Mouse (Mus musculus): ENCODE results near the gene Rara. TPM values are rescaled to one million over a fixed set of nuclear protein-coding genes. Genes with fewer than 3 reads are reported as not detected.
A peak's percentile ranks its signal among the peaks of the same experiment; 100 is the strongest.

Rara gene
- polyA plus RNA-seq, 1 experiment: 13.5 TPM

GRCm38 (mm10) chr11:98937410-98937913, 9.8 kb downstream of the Rara start:
- 1% methylated on average over 38 of the region's 38 CpGs for WGBS

DNA sequence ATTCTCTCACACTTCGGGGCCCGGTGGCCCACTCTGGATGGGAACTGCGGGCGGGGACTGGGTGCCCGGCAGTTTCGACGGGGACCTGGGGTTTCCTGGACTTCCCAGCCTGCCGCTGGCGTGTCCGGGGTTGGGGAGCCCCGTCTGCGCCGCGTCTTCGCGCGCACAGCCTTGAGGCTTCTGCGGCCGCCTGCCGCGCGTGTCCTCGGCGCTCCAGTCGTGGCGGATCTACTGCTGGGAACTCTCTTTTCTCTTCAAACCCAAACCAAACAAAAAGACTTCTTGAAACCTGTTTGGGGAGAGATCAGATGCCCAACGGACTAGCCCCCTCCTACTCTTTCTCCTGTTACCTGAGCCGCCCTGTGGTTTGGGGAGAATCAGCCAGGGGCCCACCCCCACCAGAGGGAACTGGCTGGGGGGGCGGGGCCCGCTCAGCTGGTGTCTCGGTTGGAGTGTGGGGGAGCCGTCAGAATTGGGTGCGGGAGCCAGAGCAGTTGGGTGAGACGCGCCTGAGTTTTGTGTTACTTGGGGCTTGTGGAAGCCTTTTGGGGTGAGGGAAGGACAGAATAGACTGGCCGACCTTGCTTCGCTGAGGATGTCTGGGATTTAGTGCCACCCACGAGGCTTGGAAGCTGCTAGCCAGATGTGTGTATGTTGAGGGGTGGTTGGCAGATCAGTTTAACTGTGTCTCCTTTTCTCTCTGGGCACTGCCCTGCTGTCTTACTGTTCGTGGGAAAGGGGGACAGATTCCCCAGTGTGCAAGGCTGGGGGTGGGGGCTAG, 10.5 kb downstream of the Rara start:
- H3K27ac ChIP-seq (ENCODE audit: insufficient read depth, low read length): no peak overlapping the region
- no peak for TF ChIP-seq CTCF (IDR thresholded peaks at IDR 0.05; ENCODE audit: borderline replicate concordance, insufficient read depth, low read depth, low read length)
- TF ChIP-seq POLR2A (IDR thresholded peaks at IDR 0.05; ENCODE audit: borderline replicate concordance, insufficient read depth, low read length): no peak

More at GRCm38 (mm10) chr11:98937410-98937913, 9.8 kb downstream of the Rara start:
- TF ChIP-seq POLR2A (IDR thresholded peaks at IDR 0.05; ENCODE audit: borderline replicate concordance, insufficient read depth, low read length) (0 out of 2 replicates have a peak, but pooled peaks have one; percentile 11), CTCF (IDR thresholded peaks at IDR 0.05; ENCODE audit: borderline replicate concordance, insufficient read depth, low read depth, low read length) (no peak)
- peak; percentile 70 to 84 for DNase-seq
- Histone ChIP-seq H3K4me3 (replicated peaks; ENCODE audit: insufficient read depth, low read depth, low read length) (peak overlapping the region; percentile 65), H3K27me3 (ENCODE audit: control insufficient read depth, insufficient read depth, low read length) (no peaks in the 10 kb centered on the region), H3K27ac (ENCODE audit: insufficient read depth, low read length) (peak overlapping the region; percentile 12), H3K4me1 (ENCODE audit: control insufficient read depth, insufficient read depth, low read length) (peaks cover 72% of the 10 kb centered on the region)

GRCm38 (mm10) chr11:98938701-98939083, 11.1 kb downstream of the Rara start:
- no peaks in the 10 kb centered on the region for H3K27me3 ChIP-seq (ENCODE audit: control insufficient read depth, insufficient read depth, low read length)
- peak in 1 of 2 experiments; percentile 43 for DNase-seq
- H3K4me3 ChIP-seq (replicated peaks; ENCODE audit: insufficient read depth, low read depth, low read length): peak overlapping the region; percentile 65
- H3K27ac ChIP-seq (ENCODE audit: insufficient read depth, low read length): no peak overlapping the region
- H3K4me1 ChIP-seq (ENCODE audit: control insufficient read depth, insufficient read depth, low read length): peaks cover 71% of the 10 kb centered on the region
- 49% methylated on average over 7 of the region's 7 CpGs for WGBS
- TF ChIP-seq CTCF (IDR thresholded peaks at IDR 0.05; ENCODE audit: borderline replicate concordance, insufficient read depth, low read depth, low read length): no peak
- no peak for TF ChIP-seq POLR2A (IDR thresholded peaks at IDR 0.05; ENCODE audit: borderline replicate concordance, insufficient read depth, low read length)

More for the DNA sequence above, 10.5 kb downstream of the Rara start:
- Histone ChIP-seq H3K27me3 (ENCODE audit: control insufficient read depth, insufficient read depth, low read length) (no peaks in the 10 kb centered on the region), H3K4me3 (replicated peaks; ENCODE audit: insufficient read depth, low read depth, low read length) (peak overlapping the region; percentile 65), H3K4me1 (ENCODE audit: control insufficient read depth, insufficient read depth, low read length) (peaks cover 71% of the 10 kb centered on the region)
- WGBS: 4% methylated on average over 39 of the region's 39 CpGs
- peak in 1 of 2 experiments; percentile 61 for DNase-seq

GRCm38 (mm10) chr11:98939084-98939952, 11.7 kb downstream of the Rara start:
- Histone ChIP-seq H3K27me3 (ENCODE audit: control insufficient read depth, insufficient read depth, low read length) (no peaks in the 10 kb centered on the region), H3K4me1 (ENCODE audit: control insufficient read depth, insufficient read depth, low read length) (peaks cover 71% of the 10 kb centered on the region), H3K27ac (ENCODE audit: insufficient read depth, low read length) (no peak overlapping the region), H3K4me3 (replicated peaks; ENCODE audit: insufficient read depth, low read depth, low read length) (peak overlapping the region; percentile 0)
- DNase-seq: peak in 1 of 2 experiments; percentile 45
- WGBS: 30% methylated on average over 15 of the region's 15 CpGs
- TF ChIP-seq CTCF (IDR thresholded peaks at IDR 0.05; ENCODE audit: borderline replicate concordance, insufficient read depth, low read depth, low read length) (no peak), POLR2A (IDR thresholded peaks at IDR 0.05; ENCODE audit: borderline replicate concordance, insufficient read depth, low read length) (no peak)

DNA sequence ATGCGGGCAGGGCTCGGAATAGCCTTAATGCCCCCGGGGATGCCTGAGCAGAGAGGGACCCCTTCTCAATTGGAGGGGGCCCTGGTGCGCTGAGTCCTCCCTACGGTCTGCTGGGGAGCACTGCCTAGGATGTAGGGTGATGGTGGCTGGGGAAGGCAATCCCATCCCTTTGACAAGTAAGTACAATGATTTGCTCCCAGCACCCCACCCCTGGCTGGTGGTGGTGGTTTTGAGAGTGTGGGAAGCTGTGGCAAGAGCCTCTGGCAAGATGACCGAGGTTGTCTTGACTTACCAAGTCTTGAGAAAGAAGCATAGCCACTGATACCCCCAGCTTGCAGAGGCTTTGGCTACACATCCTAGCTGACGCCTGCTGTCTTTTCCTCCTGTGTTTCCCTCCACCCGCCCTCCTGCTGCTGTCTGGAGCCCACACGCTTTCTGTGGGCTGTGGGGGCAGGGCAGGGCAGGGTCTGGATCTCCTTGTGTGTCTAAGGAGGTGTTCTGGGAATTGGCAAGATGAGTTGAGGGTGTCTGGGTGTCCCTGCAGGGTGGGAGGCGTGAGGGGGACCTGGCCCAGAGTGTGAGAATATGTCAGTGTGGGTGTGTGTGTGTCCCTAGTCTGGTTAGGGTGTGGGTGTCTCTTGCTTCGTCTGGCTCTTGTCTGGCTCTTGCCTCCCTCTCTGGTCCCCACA, 12.5 kb downstream of the Rara start:
- TF ChIP-seq POLR2A (IDR thresholded peaks at IDR 0.05; ENCODE audit: borderline replicate concordance, insufficient read depth, low read length): no peak
- TF ChIP-seq CTCF (IDR thresholded peaks at IDR 0.05; ENCODE audit: borderline replicate concordance, insufficient read depth, low read depth, low read length): no peak
- no peak overlapping the region for H3K27ac ChIP-seq (ENCODE audit: insufficient read depth, low read length)

GRCm38 (mm10) chr11:98940776-98941175, 13.2 kb downstream of the Rara start:
- Histone ChIP-seq H3K27ac (ENCODE audit: insufficient read depth, low read length) (peak overlapping the region; percentile 28; the same call in 1 of the 2 replicates), H3K4me1 (ENCODE audit: control insufficient read depth, insufficient read depth, low read length) (peaks cover 66% of the 10 kb centered on the region)
- DNase-seq: peak in 1 of 2 experiments; percentile 53

More for the DNA sequence above, 12.5 kb downstream of the Rara start:
- 46% methylated on average over 11 of the region's 11 CpGs for WGBS
- Histone ChIP-seq H3K4me1 (ENCODE audit: control insufficient read depth, insufficient read depth, low read length) (peaks cover 70% of the 10 kb centered on the region), H3K4me3 (replicated peaks; ENCODE audit: insufficient read depth, low read depth, low read length) (no peak overlapping the region), H3K27me3 (ENCODE audit: control insufficient read depth, insufficient read depth, low read length) (no peaks in the 10 kb centered on the region)
- DNase-seq: peak in 1 of 2 experiments; percentile 44

DNA sequence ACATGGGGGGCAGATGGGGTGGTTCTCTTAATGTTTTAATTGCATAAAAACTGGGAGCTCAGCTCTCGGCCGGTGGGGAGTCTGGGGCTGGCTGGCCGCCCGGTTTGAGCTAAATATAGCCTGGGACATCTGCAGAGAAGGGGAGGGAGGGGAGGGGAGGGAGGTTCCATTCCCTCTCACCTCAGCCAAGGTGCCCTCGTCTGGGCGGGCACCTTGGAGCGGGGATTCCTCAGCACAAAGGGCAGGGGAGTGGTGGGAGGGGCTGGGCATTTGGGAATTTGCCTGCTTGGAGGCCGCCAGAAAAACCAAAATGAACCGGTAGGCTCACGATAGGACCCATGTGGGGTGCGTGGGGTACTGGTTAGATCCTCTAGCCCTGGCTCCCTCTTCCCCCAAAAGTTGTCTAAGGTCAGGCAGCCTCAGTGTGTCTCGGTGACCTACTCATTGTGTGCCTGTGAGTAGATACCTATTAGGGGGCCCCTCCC, 13.8 kb downstream of the Rara start:
- DNase-seq: peak; percentile 85 to 87
- Histone ChIP-seq H3K4me1 (ENCODE audit: control insufficient read depth, insufficient read depth, low read length) (peaks cover 60% of the 10 kb centered on the region), H3K27me3 (ENCODE audit: control insufficient read depth, insufficient read depth, low read length) (no peaks in the 10 kb centered on the region), H3K27ac (ENCODE audit: insufficient read depth, low read length) (peak overlapping the region; percentile 48; the same call in 1 of the 2 replicates), H3K4me3 (replicated peaks; ENCODE audit: insufficient read depth, low read depth, low read length) (peak overlapping the region; percentile 33)
- WGBS: 2% methylated on average over 12 of the region's 12 CpGs
- TF ChIP-seq CTCF (IDR thresholded peaks at IDR 0.05; ENCODE audit: borderline replicate concordance, insufficient read depth, low read depth, low read length) (no peak), POLR2A (IDR thresholded peaks at IDR 0.05; ENCODE audit: borderline replicate concordance, insufficient read depth, low read length) (no peak)

More at GRCm38 (mm10) chr11:98940776-98941175, 13.2 kb downstream of the Rara start:
- TF ChIP-seq POLR2A (IDR thresholded peaks at IDR 0.05; ENCODE audit: borderline replicate concordance, insufficient read depth, low read length) (no peak), CTCF (IDR thresholded peaks at IDR 0.05; ENCODE audit: borderline replicate concordance, insufficient read depth, low read depth, low read length) (no peak)
- Histone ChIP-seq H3K4me3 (replicated peaks; ENCODE audit: insufficient read depth, low read depth, low read length) (no peak overlapping the region), H3K27me3 (ENCODE audit: control insufficient read depth, insufficient read depth, low read length) (no peaks in the 10 kb centered on the region)
- WGBS: 34% methylated on average over 3 of the region's 3 CpGs

All from cerebellum, adult 2 months (tissue).